Mouse (Mus musculus): ENCODE data around the gene Cox8b. TPM values are rescaled to one million over a fixed set of nuclear protein-coding genes. Genes with fewer than 3 reads are reported as not detected.
A peak's percentile ranks its signal among the peaks of the same experiment; 100 is the strongest.

Gene Cox8b
- total RNA-seq, 4 experiments from 2014 or later: 2,926 to 3,503 (median 3,138) TPM

GRCm38 (mm10) chr7:140860728-140861127 lies 39.5 kb downstream of the Cox8b start:
- no peak for DNase-seq (ENCODE audit: low spot score)

GRCm38 (mm10) chr7:140859997-140860396 lies 40.2 kb downstream of the Cox8b start:
- DNase-seq (ENCODE audit: low spot score): no peak

GRCm38 (mm10) chr7:140858746-140859145 lies 41.5 kb downstream of the Cox8b start:
- no peak for DNase-seq (ENCODE audit: low spot score)

- DNase-seq (ENCODE audit: low spot score): no peak
Measured at GRCm38 (mm10) chr7:140857550-140858505, 42.4 kb downstream of the Cox8b start, which contains the start of gene Bet1l. TSS of gene Bet1l (minus strand) at chr7:140857577.

- peak; percentile 94 for DNase-seq (ENCODE audit: low spot score)
Measured at GRCm38 (mm10) chr7:140856785-140857549, 43.3 kb downstream of the Cox8b start, which contains the start of gene Ric8a. TSS of gene Ric8a (plus strand) at chr7:140856957.

- peak; percentile 93 for DNase-seq (ENCODE audit: low spot score)
Measured at GRCm38 (mm10) chr7:140855860-140856784, 44.1 kb downstream of the Cox8b start, which contains the start of gene Gm45785. TSS of gene Gm45785 (minus strand) at chr7:140856331.

GRCm38 (mm10) chr7:140855181-140855580 lies 45.1 kb downstream of the Cox8b start:
- no peak for DNase-seq (ENCODE audit: low spot score)

GRCm38 (mm10) chr7:140854483-140854882 lies 45.8 kb downstream of the Cox8b start:
- DNase-seq (ENCODE audit: low spot score): no peak

- no peak for DNase-seq (ENCODE audit: low spot score)
Measured at GRCm38 (mm10) chr7:140853386-140853785, 46.9 kb downstream of the Cox8b start.

GRCm38 (mm10) chr7:140851916-140852315 lies 48.3 kb downstream of the Cox8b start:
- DNase-seq (ENCODE audit: low spot score): no peak

Other genes with a start within 250 kb of the Cox8b start
- gene Olfr539, start 240.5 kb downstream of the Cox8b start, total RNA-seq (2022): not detected
- not detected for gene Olfr45, start 218.5 kb downstream of the Cox8b start, total RNA-seq (2022)
- gene Olfr541, start 203.2 kb downstream of the Cox8b start, total RNA-seq (2022): not detected
- gene Cyp2e1, start 136.7 kb downstream of the Cox8b start, total RNA-seq (2022): 1 to 10 TPM; 3.0 to 9.8 (median 4.0) TPM
- under 1 TPM in 1 of 4 experiments, not detected in 3; 0.28 TPM for gene Syce1, start 112.6 kb downstream of the Cox8b start, total RNA-seq (2022)
- under 1 TPM; 0.06 to 0.53 (median 0.30) TPM for gene Zfp941, start 78.3 kb downstream of the Cox8b start, total RNA-seq (2022)
- 1 to 10 TPM in 2 of 4 experiments, under 1 TPM in 2; 0.79 to 3.2 (median 1.4) TPM for gene Urah, start 65.4 kb downstream of the Cox8b start, total RNA-seq (2022)
- gene Scgb1c1, start 54.9 kb downstream of the Cox8b start, total RNA-seq (2022): 10 to 100 TPM; 26.3 to 49.2 (median 37.1) TPM
- gene Odf3, start 52.6 kb downstream of the Cox8b start, total RNA-seq (2022): not detected
- gene Gm45785, start 44.1 kb downstream of the Cox8b start, total RNA-seq (2022): not detected
- 10 to 100 TPM; 22.3 to 24.4 (median 23.3) TPM for gene Ric8a, start 43.5 kb downstream of the Cox8b start, total RNA-seq (2022)
- gene Bet1l, start 42.9 kb downstream of the Cox8b start, total RNA-seq (2022): 10 to 100 TPM in 1 of 4 experiments, 1 to 10 TPM in 3; 7.9 to 11.8 (median 8.8) TPM
- 10 to 100 TPM; 80.4 to 85.4 (median 84.0) TPM for gene Psmd13, start 18.5 kb downstream of the Cox8b start, total RNA-seq (2022)
- 10 to 100 TPM; 67.8 to 72.6 (median 69.6) TPM for gene Sirt3, start 18.1 kb downstream of the Cox8b start, total RNA-seq (2022)
- gene Nlrp6, start 20.5 kb upstream of the Cox8b start, total RNA-seq (2022): not detected
- 1 to 10 TPM; 3.8 to 5.3 (median 4.3) TPM for gene Pgghg, start 40.9 kb upstream of the Cox8b start, total RNA-seq (2022)
- gene Ifitm5, start 49.8 kb upstream of the Cox8b start, total RNA-seq (2022): under 1 TPM in 3 of 4 experiments, not detected in 1; 0.35 to 0.72 (median 0.37) TPM
- gene Gm45717, start 55.5 kb upstream of the Cox8b start, total RNA-seq (2022): not detected
- 100 to 1,000 TPM in 1 of 4 experiments, 10 to 100 TPM in 3; 86.2 to 101 (median 90.3) TPM for gene Ifitm2, start 55.5 kb upstream of the Cox8b start, total RNA-seq (2022)
- 1 to 10 TPM; 1.6 to 6.3 (median 5.0) TPM for gene Ifitm1, start 66.8 kb upstream of the Cox8b start, total RNA-seq (2022)
- gene Ifitm3, start 110.3 kb upstream of the Cox8b start, total RNA-seq (2022): 100 to 1,000 TPM in 1 of 4 experiments, 10 to 100 TPM in 3; 83.5 to 104 (median 88.4) TPM
- gene Ifitm6, start 117.5 kb upstream of the Cox8b start, total RNA-seq (2022): 1 to 10 TPM in 1 of 4 experiments, not detected in 3; 4.9 TPM
- gene Gm17387, start 128.7 kb upstream of the Cox8b start, total RNA-seq (2022): not detected
- not detected for gene B4galnt4, start 160.7 kb upstream of the Cox8b start, total RNA-seq (2022)
- gene Pkp3, start 177.8 kb upstream of the Cox8b start, total RNA-seq (2022): under 1 TPM; 0.19 to 0.35 (median 0.27) TPM
- gene Sigirr, start 200.1 kb upstream of the Cox8b start, total RNA-seq (2022): 1 to 10 TPM; 4.8 to 6.5 (median 5.6) TPM
- under 1 TPM in 3 of 4 experiments, not detected in 1; 0.08 to 0.41 (median 0.14) TPM for gene Ano9, start 217.4 kb upstream of the Cox8b start, total RNA-seq (2022)
- gene Ptdss2, start 221.9 kb upstream of the Cox8b start, total RNA-seq (2022): 10 to 100 TPM; 28.0 to 35.8 (median 29.7) TPM

Data from heart, adult 8-10 months (tissue).